Mouse (Mus musculus): ENCODE measurements at regions not wholly inside any gene's neighbourhood (a gene's known extent, or its start where the extent isn't known, plus 50 kb on each side); places are given as distances from the start of the nearest gene placed in this dataset.

DNA sequence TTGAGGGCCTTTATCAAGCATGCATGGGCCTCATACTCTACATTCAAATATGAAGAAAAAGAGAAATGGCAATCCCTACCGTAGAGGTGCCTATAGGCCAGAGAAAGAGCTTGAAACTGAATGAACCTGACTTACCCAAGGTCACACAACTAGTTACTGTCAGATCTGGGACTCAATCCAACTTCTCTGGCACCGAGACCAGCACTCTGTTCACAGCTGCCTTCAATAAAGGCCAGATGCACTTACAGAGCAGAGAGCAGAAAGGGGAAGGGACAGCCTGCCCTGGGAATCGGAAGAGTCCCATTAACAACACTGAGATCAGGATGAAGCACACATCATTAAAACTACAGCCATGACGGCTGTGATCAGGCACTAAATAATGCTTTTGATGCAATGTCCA lies 97.7 kb upstream of the Tspan2 start:
- TF ChIP-seq CTCF (conservative IDR thresholded peaks at IDR 0.05; ENCODE audit: insufficient read depth, insufficient read length, low read depth, low read length), result no peak
- no peak for TF ChIP-seq POLR2A (IDR thresholded peaks at IDR 0.05; ENCODE audit: low read depth, low read length)

All from kidney, adult 2 months (tissue).